Mouse (Mus musculus): ENCODE data around the gene Dzip3.

DNA sequence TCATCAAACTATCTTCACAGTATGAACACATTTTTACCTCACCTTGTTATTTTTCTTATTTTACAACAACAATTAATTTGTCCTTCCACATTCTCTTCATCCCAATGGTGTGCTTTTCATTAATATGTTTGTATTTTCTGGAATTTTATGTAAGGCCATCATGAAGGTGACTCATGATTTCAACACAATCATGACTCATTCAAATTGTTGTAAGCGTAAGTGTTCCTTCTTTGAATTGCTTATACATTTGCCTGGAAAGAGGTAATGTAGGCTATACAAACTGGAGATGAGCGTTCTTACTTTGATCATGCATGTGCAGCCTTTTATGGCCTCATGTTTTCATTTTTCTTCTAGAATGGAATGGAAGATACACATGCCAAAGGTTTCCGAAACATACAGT lies 80.8 kb downstream of the Dzip3 start:
- TF ChIP-seq CTCF (IDR thresholded peaks at IDR 0.05; ENCODE audit: control insufficient read depth, insufficient read depth, insufficient read length) = no peak
- TF ChIP-seq MYOD1 (IDR thresholded peaks at IDR 0.05; ENCODE audit: control insufficient read depth, insufficient read length, low read depth) = no peak
- no peak for TF ChIP-seq MAX (IDR thresholded peaks at IDR 0.05)
- TF ChIP-seq FOSL1 (IDR thresholded peaks at IDR 0.05; ENCODE audit: insufficient read depth, low read length, poor library complexity, severe bottlenecking) = peak; percentile 12
- no peak for TF ChIP-seq MYOG (IDR thresholded peaks at IDR 0.05; ENCODE audit: control insufficient read depth, extremely low read depth, insufficient read length)

Data from C2C12 (cell line).